Mouse (Mus musculus) MEL (cell line): ENCODE measurements around the gene C77080. TPM values are rescaled to one million over a fixed set of nuclear protein-coding genes. Genes with fewer than 3 reads are reported as not detected.

Experiments
- DNase-seq: peaks from one replicate; pipeline ENCODE4 v3.0.0; 2011; ENCODE audit warnings: low read depth, low spot score
- H3K27ac ChIP-seq: 2 replicates; pipeline ENCODE4 v1.5.1; 2012; ENCODE audit warnings: low read depth, mild to moderate bottlenecking, control low read depth, low read length, moderate library complexity; ENCODE audit not compliant: control insufficient read depth
- H3K27me3 ChIP-seq, 2 experiments: fragments of 150-350 bp in 1 of 2; sonication (generic) in 1 of 2; 2 replicates each; pipeline ENCODE4 v1.6.1; 2012; ENCODE audit warnings: low read length in 2 of 2, mild to moderate bottlenecking in 2 of 2, improper control_type of control experiment in 1 of 2, moderate library complexity in 1 of 2; ENCODE audit not compliant: insufficient read depth in 2 of 2, control insufficient read depth in 1 of 2
- H3K36me3 ChIP-seq, 2 experiments: 2 replicates each; pipeline ENCODE4 v1.6.1; 2012 to 2014; ENCODE audit warnings: low read length in 2 of 2, improper control_type of control experiment in 1 of 2, inconsistent platforms in 1 of 2, mild to moderate bottlenecking in 1 of 2; ENCODE audit not compliant: insufficient read depth in 2 of 2, control insufficient read depth in 1 of 2
- H3K4me1 ChIP-seq, 2 experiments: fragments of 150-350 bp in 1 of 2; sonication (generic) in 1 of 2; 2 replicates each; pipeline ENCODE4 v1.6.1; 2012; ENCODE audit warnings: low read length in 2 of 2, improper control_type of control experiment in 1 of 2, mild to moderate bottlenecking in 1 of 2; ENCODE audit not compliant: insufficient read depth in 2 of 2, control insufficient read depth in 1 of 2
- H3K4me3 ChIP-seq, 2 experiments: fragments of 150-350 bp in 1 of 2; sonication (generic) in 1 of 2; 2 replicates each; pipeline ENCODE4 v1.5.1; 2012; ENCODE audit warnings: low read depth in 2 of 2, low read length in 2 of 2, mild to moderate bottlenecking in 2 of 2, moderate library complexity in 2 of 2, control low read depth in 1 of 2, improper control_type of control experiment in 1 of 2; ENCODE audit not compliant: control insufficient read depth in 1 of 2, insufficient read depth in 1 of 2
- H3K79me2 ChIP-seq: 2 replicates; pipeline ENCODE4 v1.6.1; 2012; ENCODE audit warnings: mild to moderate bottlenecking, low read length, moderate library complexity; ENCODE audit not compliant: control insufficient read depth, poor library complexity, insufficient read depth
- H3K9ac ChIP-seq: 2 replicates; pipeline ENCODE4 v1.6.1; 2012; ENCODE audit warnings: low read depth, mild to moderate bottlenecking, control low read depth, low read length, moderate library complexity; ENCODE audit not compliant: control insufficient read depth, poor library complexity, severe bottlenecking
- H3K9me3 ChIP-seq: fragments of 150-350 bp; sonication (generic); replicated peaks from 2 replicates; pipeline ENCODE4 v1.6.1; 2012; ENCODE audit warnings: mild to moderate bottlenecking, low read length, improper control_type of control experiment, moderate library complexity; ENCODE audit not compliant: insufficient read depth
- BHLHE40 ChIP-seq: IDR thresholded peaks from 2 replicates; pipeline ENCODE4 v1.6.1; 2012; ENCODE audit warnings: low read depth, mild to moderate bottlenecking, inconsistent platforms, low read length, improper control_type of control experiment, borderline replicate concordance
- CHD2 ChIP-seq: IDR thresholded peaks from 2 replicates; pipeline ENCODE4 v1.6.1; 2011; ENCODE audit warnings: low read length, improper control_type of control experiment
- ELF1 ChIP-seq: IDR thresholded peaks from 2 replicates; pipeline ENCODE4 v1.6.1; 2014; ENCODE audit warnings: low read depth, mild to moderate bottlenecking, inconsistent platforms, low read length, improper control_type of control experiment, moderate library complexity
- ETS1 ChIP-seq: IDR thresholded peaks from 2 replicates; pipeline ENCODE4 v1.6.1; 2012; ENCODE audit warnings: low read depth, mild to moderate bottlenecking, inconsistent platforms, low read length, improper control_type of control experiment, moderate library complexity
- GABPA ChIP-seq: IDR thresholded peaks from 2 replicates; pipeline ENCODE4 v1.6.1; 2012; ENCODE audit warnings: low read depth, mild to moderate bottlenecking, inconsistent platforms, low read length, improper control_type of control experiment, moderate library complexity
- GATA1 ChIP-seq: IDR thresholded peaks from 2 replicates; pipeline ENCODE4 v1.6.1; 2011; ENCODE audit warnings: low read depth, low read length, improper control_type of control experiment
- HCFC1 ChIP-seq: IDR thresholded peaks from 2 replicates; pipeline ENCODE4 v1.6.1; 2012; ENCODE audit warnings: low read depth, mild to moderate bottlenecking, inconsistent platforms, low read length, improper control_type of control experiment, moderate library complexity
- KAT2A ChIP-seq: conservative IDR thresholded peaks from 2 replicates; pipeline ENCODE4 v1.6.1; 2012; ENCODE audit warnings: low read depth, low read length, improper control_type of control experiment, inconsistent platforms
- MYC ChIP-seq: IDR thresholded peaks from 2 replicates; pipeline ENCODE4 v1.6.1; 2011; ENCODE audit warnings: low read depth, mild to moderate bottlenecking, low read length, improper control_type of control experiment, moderate library complexity
- POLR2A ChIP-seq, 2 experiments: IDR thresholded peaks; 2 replicates each; pipeline ENCODE4 v1.6.1; 2011 to 2012; ENCODE audit warnings: low read length in 2 of 2, mild to moderate bottlenecking in 2 of 2, control low read depth in 1 of 2, improper control_type of control experiment in 1 of 2, low read depth in 1 of 2, moderate library complexity in 1 of 2; ENCODE audit not compliant: control insufficient read depth in 1 of 2, insufficient read depth in 1 of 2, poor library complexity in 1 of 2
- POLR2AphosphoS5 ChIP-seq: IDR thresholded peaks from 2 replicates; pipeline ENCODE4 v1.6.1; 2012; ENCODE audit warnings: low read depth, borderline replicate concordance, mild to moderate bottlenecking, inconsistent platforms, low read length, moderate library complexity, mixed read lengths
- SIN3A ChIP-seq: IDR thresholded peaks from 2 replicates; pipeline ENCODE4 v1.6.1; 2012; ENCODE audit warnings: low read length, improper control_type of control experiment, inconsistent platforms
- SMC3 ChIP-seq: IDR thresholded peaks from 2 replicates; pipeline ENCODE4 v1.6.1; 2011; ENCODE audit warnings: low read depth, low read length, improper control_type of control experiment
- TBP ChIP-seq: IDR thresholded peaks from 2 replicates; pipeline ENCODE4 v1.8.0; 2011; ENCODE audit warnings: low read depth, low read length, improper control_type of control experiment
- TCF12 ChIP-seq: IDR thresholded peaks from 2 replicates; pipeline ENCODE4 v1.6.1; 2014; ENCODE audit warnings: low read depth, mild to moderate bottlenecking, inconsistent platforms, low read length, improper control_type of control experiment, moderate library complexity
- UBTF ChIP-seq: IDR thresholded peaks from 2 replicates; pipeline ENCODE4 v1.6.1; 2012; ENCODE audit warnings: low read depth, mild to moderate bottlenecking, inconsistent platforms, low read length, improper control_type of control experiment, moderate library complexity, borderline replicate concordance; ENCODE audit not compliant: insufficient read depth
- ZC3H11A ChIP-seq: IDR thresholded peaks from 2 replicates; pipeline ENCODE4 v1.6.1; 2012; ENCODE audit warnings: low read depth, mild to moderate bottlenecking, inconsistent platforms, low read length, improper control_type of control experiment
- ZKSCAN1 ChIP-seq: IDR thresholded peaks from 2 replicates; pipeline ENCODE4 v1.6.1; 2012; ENCODE audit warnings: low read depth, mild to moderate bottlenecking, inconsistent platforms, low read length, improper control_type of control experiment, moderate library complexity
- ZMIZ1 ChIP-seq: IDR thresholded peaks from 2 replicates; pipeline ENCODE4 v1.6.1; 2012; ENCODE audit warnings: low read depth, mild to moderate bottlenecking, inconsistent platforms, low read length, improper control_type of control experiment, moderate library complexity
- ZNF384 ChIP-seq: IDR thresholded peaks from 2 replicates; pipeline ENCODE4 v1.6.1; 2012; ENCODE audit warnings: low read depth, mild to moderate bottlenecking, inconsistent platforms, low read length, improper control_type of control experiment
- polyA plus RNA-seq, 2 experiments: library from polyadenylated mRNA; stranded (reverse) in 1 of 2; unstranded in 1 of 2; fragments of >175 nt in 1 of 2; fragments of >200 nt in 1 of 2; gene quantifications; 2 replicates each; pipeline versions ENCODE4 v1.2.1 to v1.2.4; 2012; ENCODE audit warnings: low replicate concordance in 2 of 2, low read depth in 1 of 2; ENCODE audit not compliant: insufficient read length in 2 of 2, insufficient read depth in 1 of 2, missing spikeins in 1 of 2
- total RNA-seq: library from RNA; depleted of rRNA; stranded (reverse); fragments of 300-350 nt; gene quantifications from 2 replicates; pipeline ENCODE4 v1.2.3, GENCODE M21; 2012

Gene C77080
- total and polyA plus RNA-seq, 3 experiments = 0.92 to 6.9 TPM; not detected in 1

DNA sequence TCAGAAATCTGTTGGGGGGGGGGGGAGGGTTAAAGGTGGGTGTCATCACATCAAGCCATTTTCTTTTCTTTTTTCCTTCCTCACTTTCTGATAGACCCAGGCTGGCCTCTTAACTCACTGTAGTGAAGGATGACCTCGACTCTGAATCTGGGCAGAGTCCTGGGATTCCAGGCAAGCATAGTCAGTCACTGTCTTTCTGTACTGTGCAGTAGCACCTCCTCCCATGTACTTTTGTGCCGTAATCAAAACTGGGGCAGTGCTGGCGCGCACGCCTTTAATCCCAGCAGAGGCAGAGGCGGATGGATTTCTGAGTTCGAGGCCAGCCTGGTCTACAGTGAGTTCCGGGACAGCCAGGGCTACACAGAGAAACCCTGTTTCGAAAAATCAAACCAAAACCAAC, 42.6 kb upstream of the C77080 start:
- no peaks in the 10 kb centered on the region for H3K79me2 ChIP-seq
- no peaks in the 10 kb centered on the region for H3K9me3 ChIP-seq
- DNase-seq = no peak
- H3K4me3 ChIP-seq = no peak overlapping the region
- peaks cover 7 to 9% of the 10 kb centered on the region in 2 experiments for H3K4me1 ChIP-seq
- no peak overlapping the region for H3K27ac ChIP-seq
- peaks cover 6 to 16% of the 10 kb centered on the region in 2 experiments for H3K36me3 ChIP-seq
- H3K9ac ChIP-seq = no peak overlapping the region
- no peaks in the 10 kb centered on the region for H3K27me3 ChIP-seq
- no peak for TF ChIP-seq GABPA
- no peak for TF ChIP-seq SIN3A
- no peak for TF ChIP-seq ZMIZ1
- no peak for TF ChIP-seq SMC3
- TF ChIP-seq ELF1 = no peak
- TF ChIP-seq ETS1 = no peak

DNA sequence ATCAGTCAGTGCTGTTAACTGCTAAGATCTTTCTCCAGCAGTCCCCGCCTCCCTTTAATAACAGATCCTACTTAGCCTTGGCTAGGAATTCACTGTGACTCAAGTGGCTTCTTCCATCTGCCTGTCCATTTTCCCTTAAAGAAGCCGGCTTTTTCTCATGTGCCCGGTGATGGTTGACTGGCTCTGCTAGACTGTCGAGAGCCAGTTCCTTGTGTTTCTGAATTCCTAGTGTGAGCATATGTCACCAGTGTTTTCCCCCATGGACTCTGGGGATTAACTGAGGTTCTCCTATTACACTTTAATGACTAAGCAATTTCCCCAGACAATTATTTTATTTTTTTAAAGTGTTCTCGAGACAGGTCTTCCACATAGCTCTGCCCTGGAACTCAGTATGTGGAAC, 42.2 kb upstream of the C77080 start:
- Histone ChIP-seq H3K79me2 (no peaks in the 10 kb centered on the region), H3K9me3 (no peaks in the 10 kb centered on the region), H3K9ac (no peak overlapping the region), H3K36me3 (peaks cover 5 to 16% of the 10 kb centered on the region in 2 experiments; a peak in 3 of 4 replicates), H3K4me3 (no peak overlapping the region), H3K27ac (no peak overlapping the region)
- no peak for DNase-seq
- TF ChIP-seq ZKSCAN1 (no peak), CHD2 (no peak), GATA1 (no peak), KAT2A (no peak), MYC (no peak), UBTF (no peak), HCFC1 (no peak), TCF12 (no peak), ZC3H11A (no peak), SIN3A (no peak), BHLHE40 (no peak), POLR2A (IDR thresholded peaks at IDR 0.05; ENCODE audit: control insufficient read depth in 1 of 2, insufficient read depth in 1 of 2, low read depth in 1 of 2, low read length in 2 of 2, poor library complexity in 1 of 2) (no peak), TBP (no peak), POLR2AphosphoS5 (no peak), ELF1 (no peak), ZNF384 (no peak)
- TF ChIP-seq, all 39 proteins: peak for 0
- H3K27me3 ChIP-seq = no peaks in the 10 kb centered on the region
- peaks cover 7 to 9% of the 10 kb centered on the region in 2 experiments for H3K4me1 ChIP-seq
